Mouse (Mus musculus) embryonic facial prominence, embryonic 13.5 days (tissue): Measurements from ENCODE around the gene Wbp2. TPM values are rescaled to one million over a fixed set of nuclear protein-coding genes. Genes with fewer than 3 reads are reported as not detected.

Source experiments
- ATAC-seq: fragments of 200-750 bp; cut with Nextera tagmentation; 2 replicates; pipeline ENCODE4 v1.8.0; 2017; ENCODE audit warnings: low read depth; ENCODE audit not compliant: insufficient number of reproducible peaks, insufficient read depth, low FRiP score, low TSS enrichment
- H3K27ac ChIP-seq: fragments of 300-500 bp; sonication (generic); 2 replicates; pipeline ENCODE4 v1.5.1; 2015; ENCODE audit warnings: moderate library complexity, mild to moderate bottlenecking, inconsistent platforms
- H3K27me3 ChIP-seq: fragments of 300-500 bp; sonication (generic); 2 replicates; pipeline ENCODE4 v1.6.1; 2015; ENCODE audit warnings: mild to moderate bottlenecking, inconsistent platforms
- H3K36me3 ChIP-seq: fragments of 300-500 bp; sonication (generic); 2 replicates; pipeline ENCODE4 v1.6.1; 2015; ENCODE audit warnings: mild to moderate bottlenecking, inconsistent platforms
- H3K4me1 ChIP-seq: fragments of 300-500 bp; sonication (generic); 2 replicates; pipeline ENCODE4 v1.6.1; 2015; ENCODE audit warnings: inconsistent platforms
- H3K4me2 ChIP-seq: fragments of 300-500 bp; sonication (generic); 2 replicates; pipeline ENCODE4 v1.6.1; 2015; ENCODE audit warnings: moderate library complexity, mild to moderate bottlenecking, inconsistent platforms
- H3K4me3 ChIP-seq: fragments of 300-500 bp; sonication (generic); 2 replicates; pipeline ENCODE4 v1.5.1; 2015; ENCODE audit warnings: mild to moderate bottlenecking, inconsistent platforms
- H3K9ac ChIP-seq: fragments of 300-500 bp; sonication (generic); 2 replicates; pipeline ENCODE4 v1.6.1; 2015; ENCODE audit warnings: mild to moderate bottlenecking, inconsistent platforms
- H3K9me3 ChIP-seq: fragments of 300-500 bp; sonication (generic); 2 replicates; pipeline ENCODE4 v1.6.1; 2016; ENCODE audit warnings: inconsistent platforms
- WGBS: fragments of 180-500 bp; shearing (Covaris S2); methylation state at CpG from one replicate; pipeline ENCODE4 v1.1.7; 2015; ENCODE audit warnings: mixed read lengths; 5-methylcytosine and 5-hydroxymethylcytosine counted together
- polyA plus RNA-seq: library from polyadenylated mRNA; unstranded; fragments of >200 nt; fragmentation: Nextera tagmentation; extraction: Ambion mirVana; gene quantifications from 2 replicates; pipeline ENCODE4 v1.2.1, GENCODE M21; 2015

Gene Wbp2
- polyA plus RNA-seq, 1 experiment from 2014 or later = 52.0 TPM

- 87% methylated on average over 4 of the region's 4 CpGs for WGBS
- ATAC-seq = no peak
- Histone ChIP-seq H3K4me2 (no peak overlapping the region), H3K9me3 (no peaks in the 10 kb centered on the region), H3K27ac (no peak overlapping the region), H3K4me3 (no peak overlapping the region), H3K36me3 (peaks cover 100% of the 10 kb centered on the region), H3K27me3 (no peaks in the 10 kb centered on the region), H3K4me1 (no peaks in the 10 kb centered on the region), H3K9ac (0 out of 2 replicates have a peak overlapping the region, but pooled peaks have one; percentile 32)
Observed at GRCm38 (mm10) chr11:116057237-116057881, 29.4 kb downstream of the Wbp2 start.

- WGBS = 92% methylated on average over 11 of the region's 11 CpGs
- H3K4me3 ChIP-seq = no peak overlapping the region
- H3K36me3 ChIP-seq = peaks cover 99% of the 10 kb centered on the region
Observed at GRCm38 (mm10) chr11:116055873-116056272, 30.9 kb downstream of the Wbp2 start.

GRCm38 (mm10) chr11:116053510-116054229 is 33.1 kb downstream of the Wbp2 start:
- Histone ChIP-seq H3K4me1 (no peaks in the 10 kb centered on the region), H3K27me3 (no peaks in the 10 kb centered on the region), H3K4me3 (no peak overlapping the region), H3K9ac (no peak overlapping the region), H3K27ac (no peak overlapping the region), H3K9me3 (no peaks in the 10 kb centered on the region), H3K36me3 (peaks cover 99% of the 10 kb centered on the region), H3K4me2 (no peak overlapping the region)
- no peak for ATAC-seq
- 91% methylated on average over 9 of the region's 9 CpGs for WGBS

More at GRCm38 (mm10) chr11:116055873-116056272, 30.9 kb downstream of the Wbp2 start:
- Histone ChIP-seq H3K27me3 (no peaks in the 10 kb centered on the region), H3K4me1 (no peaks in the 10 kb centered on the region), H3K27ac (no peak overlapping the region), H3K9me3 (no peaks in the 10 kb centered on the region), H3K4me2 (no peak overlapping the region), H3K9ac (no peak overlapping the region)
- ATAC-seq = no peak

- H3K36me3 ChIP-seq = peaks cover 97% of the 10 kb centered on the region
- 0 out of 2 replicates have a peak overlapping the region, but pooled peaks have one; percentile 21 for H3K9ac ChIP-seq
- H3K4me2 ChIP-seq = no peak overlapping the region
- H3K4me1 ChIP-seq = no peaks in the 10 kb centered on the region
- ATAC-seq = no peak
- H3K27me3 ChIP-seq = no peaks in the 10 kb centered on the region
- no peak overlapping the region for H3K4me3 ChIP-seq
- H3K9me3 ChIP-seq = no peaks in the 10 kb centered on the region
- 86% methylated on average over 4 of the region's 4 CpGs for WGBS
- H3K27ac ChIP-seq = no peak overlapping the region
Observed at GRCm38 (mm10) chr11:116050196-116050595, 36.6 kb downstream of the Wbp2 start.

DNA sequence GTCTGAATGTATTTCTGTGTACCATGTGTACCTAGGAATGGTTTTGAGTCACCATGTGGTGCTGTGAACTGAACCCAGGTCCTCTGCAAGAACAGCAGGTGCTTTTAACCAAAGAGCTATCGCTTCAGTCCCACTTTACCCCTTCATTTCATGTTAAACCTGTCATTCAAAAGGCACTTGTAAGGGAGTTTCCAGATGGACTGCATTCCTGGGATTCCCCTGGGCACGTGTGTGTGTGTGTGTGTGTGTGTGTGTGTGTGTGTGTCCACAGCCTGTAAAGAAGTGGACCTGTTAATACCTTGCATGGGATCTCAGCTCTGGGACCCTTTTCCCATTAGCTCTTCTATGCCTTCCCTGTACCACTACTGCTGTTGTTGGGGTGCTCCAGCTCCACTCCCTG is 37.2 kb downstream of the Wbp2 start:
- Histone ChIP-seq H3K9ac (no peak overlapping the region), H3K9me3 (no peaks in the 10 kb centered on the region), H3K27ac (no peak overlapping the region), H3K27me3 (no peaks in the 10 kb centered on the region), H3K4me1 (no peaks in the 10 kb centered on the region), H3K36me3 (peaks cover 97% of the 10 kb centered on the region), H3K4me2 (no peak overlapping the region), H3K4me3 (no peak overlapping the region)
- no peak for ATAC-seq
- WGBS = 72% methylated on average over 2 of the region's 2 CpGs

DNA sequence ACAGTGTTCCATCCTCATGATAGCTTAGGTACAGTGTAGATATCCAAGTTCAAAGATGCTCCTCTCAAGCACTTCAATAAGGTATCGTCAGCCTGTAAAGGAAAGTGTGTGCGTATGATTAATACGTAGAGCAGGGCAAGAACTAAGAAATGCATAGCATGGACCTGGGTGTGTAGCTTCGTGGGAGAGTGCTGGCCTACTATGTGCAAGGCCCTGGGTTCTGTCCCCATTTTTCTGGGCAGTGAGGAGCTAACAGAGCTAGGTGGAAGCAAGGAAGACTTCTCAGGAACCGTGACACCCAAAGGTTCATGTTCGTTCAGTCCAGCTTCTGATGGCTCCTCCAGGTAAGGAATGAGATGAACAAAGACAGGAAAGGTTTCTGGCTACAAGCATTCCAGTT is 41.6 kb downstream of the Wbp2 start:
- 93% methylated on average over 6 of the region's 6 CpGs for WGBS
- ATAC-seq = no peak
- H3K36me3 ChIP-seq = peaks cover 88% of the 10 kb centered on the region
- no peak overlapping the region for H3K27ac ChIP-seq
- H3K4me1 ChIP-seq = no peaks in the 10 kb centered on the region
- no peaks in the 10 kb centered on the region for H3K27me3 ChIP-seq
- 0 out of 2 replicates have a peak, but pooled peaks cover 2% of the 10 kb centered on the region for H3K9me3 ChIP-seq
- H3K4me3 ChIP-seq = no peak overlapping the region
- no peak overlapping the region for H3K9ac ChIP-seq
- H3K4me2 ChIP-seq = no peak overlapping the region

DNA sequence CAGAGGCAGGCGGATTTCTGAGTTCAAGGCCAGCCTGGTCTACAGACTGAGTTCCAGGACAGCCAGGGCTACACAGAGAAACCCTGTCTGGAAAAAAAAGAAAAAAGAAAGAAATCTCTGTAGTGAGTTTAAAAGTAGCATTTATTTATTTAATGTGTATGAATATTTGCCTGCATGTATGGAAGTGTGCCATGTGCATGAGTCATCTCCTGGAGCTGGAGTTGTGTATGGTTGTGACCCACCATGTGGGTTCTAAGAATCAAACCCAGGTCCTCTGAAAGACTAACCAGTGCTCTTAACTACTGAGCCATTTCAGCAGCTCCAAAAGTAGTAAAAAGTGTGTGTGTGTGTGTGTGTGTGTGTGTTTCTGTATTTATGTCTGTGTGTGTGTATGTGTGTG is 43.5 kb downstream of the Wbp2 start:
- no peak overlapping the region for H3K9ac ChIP-seq
- H3K36me3 ChIP-seq = peaks cover 83% of the 10 kb centered on the region
- 96% methylated on average over 1 of the region's 1 CpGs for WGBS

GRCm38 (mm10) chr11:116042372-116043138 is 44.2 kb downstream of the Wbp2 start:
- no peak overlapping the region for H3K27ac ChIP-seq
- no peak overlapping the region for H3K4me3 ChIP-seq
- H3K27me3 ChIP-seq = no peaks in the 10 kb centered on the region
- H3K9ac ChIP-seq = no peak overlapping the region
- no peak overlapping the region for H3K4me2 ChIP-seq
- ATAC-seq = no peak
- 89% methylated on average over 5 of the region's 5 CpGs for WGBS
- 0 out of 2 replicates have a peak, but pooled peaks cover 2% of the 10 kb centered on the region for H3K9me3 ChIP-seq
- no peaks in the 10 kb centered on the region for H3K4me1 ChIP-seq
- H3K36me3 ChIP-seq = peaks cover 79% of the 10 kb centered on the region

More for the DNA sequence above, 43.5 kb downstream of the Wbp2 start:
- Histone ChIP-seq H3K4me1 (no peaks in the 10 kb centered on the region), H3K27me3 (no peaks in the 10 kb centered on the region), H3K27ac (no peak overlapping the region), H3K4me2 (no peak overlapping the region), H3K9me3 (0 out of 2 replicates have a peak, but pooled peaks cover 2% of the 10 kb centered on the region), H3K4me3 (no peak overlapping the region)
- ATAC-seq = no peak

DNA sequence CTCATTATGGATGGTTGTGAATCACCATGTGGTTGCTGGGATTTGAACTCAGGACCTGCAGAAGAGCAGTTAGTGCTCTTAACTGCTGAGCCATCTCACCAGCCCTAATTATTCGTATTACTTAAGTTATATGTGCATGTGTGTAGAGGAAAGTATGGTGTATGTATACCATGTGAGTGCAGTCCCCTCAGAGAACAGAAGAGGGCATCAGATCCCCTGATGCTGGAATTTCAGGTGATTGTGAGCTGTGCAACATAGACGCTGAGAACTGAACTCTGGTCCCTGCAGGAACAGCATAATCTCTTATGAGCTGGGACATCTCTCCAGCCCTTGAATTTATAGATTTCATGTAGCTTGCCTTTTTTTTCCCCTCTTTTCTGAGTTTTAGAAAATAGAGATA is 45.0 kb downstream of the Wbp2 start:
- no peak for ATAC-seq
- Histone ChIP-seq H3K27ac (no peak overlapping the region), H3K27me3 (no peaks in the 10 kb centered on the region)

DNA sequence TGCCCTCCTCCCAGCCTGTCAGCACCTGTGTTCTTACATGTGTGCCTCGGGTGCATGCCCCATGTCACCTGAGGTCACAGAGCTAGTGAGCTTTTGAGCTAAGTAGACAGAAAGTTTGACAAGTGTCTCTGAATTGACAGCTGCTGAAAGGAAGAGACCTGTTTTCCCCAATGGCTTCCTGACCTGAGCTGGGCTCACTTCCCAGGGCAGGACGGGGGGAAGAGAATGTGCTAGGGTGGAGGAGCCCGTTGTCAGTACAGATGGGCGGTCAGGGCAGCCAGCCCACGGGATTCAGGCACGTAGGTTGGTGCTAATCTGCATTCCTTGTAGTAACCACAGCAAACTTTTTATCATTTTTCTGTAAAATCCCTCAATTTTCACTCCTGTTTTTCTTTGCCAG is 46.2 kb downstream of the Wbp2 start:
- no peak for ATAC-seq
- H3K27ac ChIP-seq = no peak overlapping the region
- 79% methylated on average over 6 of the region's 6 CpGs for WGBS
- H3K27me3 ChIP-seq = no peaks in the 10 kb centered on the region
- H3K9me3 ChIP-seq = 0 out of 2 replicates have a peak, but pooled peaks cover 2% of the 10 kb centered on the region
- H3K4me3 ChIP-seq = no peak overlapping the region
- peaks cover 61% of the 10 kb centered on the region for H3K36me3 ChIP-seq
- H3K4me1 ChIP-seq = no peaks in the 10 kb centered on the region
- no peak overlapping the region for H3K9ac ChIP-seq
- no peak overlapping the region for H3K4me2 ChIP-seq

More for the DNA sequence above, 45.0 kb downstream of the Wbp2 start:
- H3K4me1 ChIP-seq = no peaks in the 10 kb centered on the region
- 96% methylated on average over 2 of the region's 2 CpGs for WGBS
- H3K9me3 ChIP-seq = 0 out of 2 replicates have a peak, but pooled peaks cover 2% of the 10 kb centered on the region
- H3K4me3 ChIP-seq = no peak overlapping the region
- H3K4me2 ChIP-seq = no peak overlapping the region
- peaks cover 73% of the 10 kb centered on the region for H3K36me3 ChIP-seq
- no peak overlapping the region for H3K9ac ChIP-seq

GRCm38 (mm10) chr11:116037826-116038225 is 49.0 kb downstream of the Wbp2 start:
- Histone ChIP-seq H3K27ac (no peak overlapping the region), H3K4me3 (no peak overlapping the region), H3K9ac (no peak overlapping the region), H3K4me2 (no peak overlapping the region), H3K27me3 (no peaks in the 10 kb centered on the region), H3K36me3 (peaks cover 54% of the 10 kb centered on the region), H3K4me1 (no peaks in the 10 kb centered on the region), H3K9me3 (0 out of 2 replicates have a peak, but pooled peaks cover 2% of the 10 kb centered on the region)
- 84% methylated on average over 9 of the region's 9 CpGs for WGBS
- ATAC-seq = no peak
